Mouse (Mus musculus): ENCODE measurements around the gene Pdlim7.

DNA sequence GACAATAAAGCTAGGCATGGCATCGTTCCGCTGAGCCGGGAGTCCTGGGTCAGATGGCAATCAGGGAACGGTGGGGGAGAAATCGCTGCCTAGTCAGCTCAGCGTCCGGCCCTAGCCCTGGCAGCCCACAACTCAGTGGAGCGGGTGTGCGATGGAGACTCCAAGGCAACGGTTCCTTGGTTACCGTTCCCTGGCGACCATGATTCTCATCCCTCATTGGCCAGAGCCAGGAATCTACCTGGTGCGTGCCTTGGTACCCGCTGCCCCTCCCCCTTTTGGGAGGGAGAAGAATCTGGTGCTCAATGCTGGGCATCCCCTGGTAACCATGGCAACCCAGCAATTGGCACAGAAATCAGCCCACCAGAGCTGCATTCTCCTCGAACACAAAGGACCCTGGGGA, 29.9 kb downstream of the Pdlim7 start:
- no peak for TF ChIP-seq POLR2A (IDR thresholded peaks at IDR 0.05; ENCODE audit: low read depth, low read length)
- no peak for TF ChIP-seq CTCF (IDR thresholded peaks at IDR 0.05; ENCODE audit: extremely low read depth, insufficient read length, insufficient replicate concordance, low read depth, low read length)
